Mouse (Mus musculus) embryonic fibroblast, embryonic 13.5 days (primary cell): ENCODE results near the gene Fam171a2. TPM values are rescaled to one million over a fixed set of nuclear protein-coding genes. Genes with fewer than 3 reads are reported as not detected.

ENCODE experiments used
- H3K27ac ChIP-seq: 2 replicates; pipeline ENCODE4 v1.5.1; 2012; ENCODE audit warnings: low read length, control low read depth, inconsistent platforms; ENCODE audit not compliant: insufficient read depth
- H3K4me1 ChIP-seq: 2 replicates; pipeline ENCODE4 v1.6.1; 2011; ENCODE audit warnings: low read length; ENCODE audit not compliant: control insufficient read depth, insufficient read depth
- H3K4me3 ChIP-seq: 2 replicates; pipeline ENCODE4 v1.5.1; 2011; ENCODE audit warnings: mild to moderate bottlenecking, control low read depth, low read length; ENCODE audit not compliant: insufficient read depth
- CTCF ChIP-seq: IDR thresholded peaks from 2 replicates; pipeline ENCODE4 v1.5.1; 2011; ENCODE audit warnings: mild to moderate bottlenecking, control low read depth, low read length, moderate library complexity, borderline replicate concordance; ENCODE audit not compliant: insufficient read depth
- POLR2A ChIP-seq: IDR thresholded peaks from 2 replicates; pipeline ENCODE4 v1.6.1; 2011; ENCODE audit warnings: low read depth, mild to moderate bottlenecking, control low read depth, low read length, moderate library complexity
- polyA plus RNA-seq: library from polyadenylated mRNA; stranded (reverse); fragments of >200 nt; gene quantifications from 2 replicates; pipeline ENCODE4 v1.2.4, GENCODE M21; 2011; ENCODE audit warnings: low read depth; ENCODE audit not compliant: missing spikeins, insufficient read length

Gene Fam171a2
- polyA plus RNA-seq, 1 experiment: 17.9 TPM

- Histone ChIP-seq H3K4me1 (peaks cover 10% of the 10 kb centered on the region), H3K27ac (no peak overlapping the region), H3K4me3 (no peak overlapping the region)
- no peak for TF ChIP-seq CTCF
- TF ChIP-seq POLR2A: no peak
Measured at GRCm38 (mm10) chr11:102434816-102435705, 12.4 kb downstream of the Fam171a2 start.

- TF ChIP-seq POLR2A (no peak), CTCF (peak; percentile 70)
- Histone ChIP-seq H3K4me1 (peaks cover 10% of the 10 kb centered on the region), H3K27ac (no peak overlapping the region), H3K4me3 (no peak overlapping the region)
Measured at GRCm38 (mm10) chr11:102434406-102434805, 13.1 kb downstream of the Fam171a2 start.

- no peak for TF ChIP-seq CTCF
- TF ChIP-seq POLR2A: no peak
- Histone ChIP-seq H3K4me1 (peaks cover 13% of the 10 kb centered on the region), H3K27ac (no peak overlapping the region), H3K4me3 (no peak overlapping the region)
Measured at GRCm38 (mm10) chr11:102433866-102434265, 13.6 kb downstream of the Fam171a2 start.

GRCm38 (mm10) chr11:102432896-102433295 is 14.6 kb downstream of the Fam171a2 start:
- H3K4me1 ChIP-seq: peaks cover 14% of the 10 kb centered on the region
- H3K4me3 ChIP-seq: no peak overlapping the region
- TF ChIP-seq CTCF (no peak), POLR2A (no peak)
- H3K27ac ChIP-seq: no peak overlapping the region

GRCm38 (mm10) chr11:102432115-102432843 is 15.2 kb downstream of the Fam171a2 start:
- Histone ChIP-seq H3K4me1 (peaks cover 14% of the 10 kb centered on the region), H3K27ac (no peak overlapping the region), H3K4me3 (peak overlapping the region; percentile 21)
- no peak for TF ChIP-seq CTCF
- 0 out of 2 replicates have a peak, but pooled peaks have one; percentile 8 for TF ChIP-seq POLR2A

GRCm38 (mm10) chr11:102431728-102432114 is 15.8 kb downstream of the Fam171a2 start:
- H3K4me3 ChIP-seq: peak overlapping the region; percentile 21
- H3K27ac ChIP-seq: no peak overlapping the region

GRCm38 (mm10) chr11:102431018-102431645 is 16.4 kb downstream of the Fam171a2 start:
- H3K4me1 ChIP-seq: peaks cover 9% of the 10 kb centered on the region
- H3K27ac ChIP-seq: peak overlapping the region; percentile 23; the same call in 1 of the 2 replicates
- TF ChIP-seq POLR2A (0 out of 2 replicates have a peak, but pooled peaks have one; percentile 20), CTCF (peak; percentile 18; the same call in 1 of the 2 replicates)
- peak overlapping the region; percentile 88 for H3K4me3 ChIP-seq

More at GRCm38 (mm10) chr11:102431728-102432114, 15.8 kb downstream of the Fam171a2 start:
- H3K4me1 ChIP-seq: peaks cover 14% of the 10 kb centered on the region
- TF ChIP-seq POLR2A (no peak), CTCF (no peak)

GRCm38 (mm10) chr11:102430121-102431017 is 17.1 kb downstream of the Fam171a2 start, which contains the start of gene Grn:
Gene Grn (plus strand): TSS chr11:102430315.
- peak within 1 kb of the TSS; percentile 88 for H3K4me3 ChIP-seq

More at GRCm38 (mm10) chr11:102430121-102431017, 17.1 kb downstream of the Fam171a2 start, which contains the start of gene Grn:
- peak within 1 kb of the TSS; percentile 23; the same call in 1 of the 2 replicates for H3K27ac ChIP-seq
- peaks cover 7% of the 10 kb centered on the region; the same call in 1 of the 2 replicates for H3K4me1 ChIP-seq
- TF ChIP-seq POLR2A: peak; percentile 76
- no peak for TF ChIP-seq CTCF
